Mouse (Mus musculus) MEL-GATA-1-ER (cell line): ENCODE data around the gene Timeless.
"Not testable (repeated sequence)": the region's sequence is repeated elsewhere in the genome, so short reads cannot be mapped to it uniquely, and the experiment has no call there.

Source experiments
- DNase-seq: peaks from one replicate; pipeline ENCODE4 v3.0.0-alpha.2; 2012; ENCODE audit warnings: low read depth; ENCODE audit errors: extremely low read depth

The Timeless gene

GRCm38 (mm10) chr10:128212871-128213323 is 19.0 kb upstream of the Timeless start:
- peak; percentile 79 for DNase-seq

DNA sequence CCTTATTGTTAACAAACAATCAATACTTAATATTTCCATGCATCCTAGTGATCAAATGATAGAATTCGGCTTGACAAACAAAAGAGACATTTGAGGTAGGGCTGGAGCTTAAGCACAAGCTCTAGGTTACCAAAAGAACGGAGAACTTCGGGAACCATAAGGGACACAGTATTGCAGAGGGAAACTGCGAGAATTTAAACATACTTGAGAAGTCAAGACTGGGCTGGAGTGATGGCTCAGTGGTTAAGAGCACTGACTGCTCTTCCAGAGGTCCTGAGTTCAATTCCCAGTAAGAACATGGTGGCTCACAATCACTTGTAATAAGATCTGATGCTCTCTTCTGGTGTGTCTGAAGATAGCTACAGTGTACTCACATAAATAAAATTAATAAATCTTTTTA is 17.8 kb upstream of the Timeless start:
- not testable (repeated sequence) for DNase-seq

GRCm38 (mm10) chr10:128214981-128215380 is 16.9 kb upstream of the Timeless start:
- no peak for DNase-seq

DNA sequence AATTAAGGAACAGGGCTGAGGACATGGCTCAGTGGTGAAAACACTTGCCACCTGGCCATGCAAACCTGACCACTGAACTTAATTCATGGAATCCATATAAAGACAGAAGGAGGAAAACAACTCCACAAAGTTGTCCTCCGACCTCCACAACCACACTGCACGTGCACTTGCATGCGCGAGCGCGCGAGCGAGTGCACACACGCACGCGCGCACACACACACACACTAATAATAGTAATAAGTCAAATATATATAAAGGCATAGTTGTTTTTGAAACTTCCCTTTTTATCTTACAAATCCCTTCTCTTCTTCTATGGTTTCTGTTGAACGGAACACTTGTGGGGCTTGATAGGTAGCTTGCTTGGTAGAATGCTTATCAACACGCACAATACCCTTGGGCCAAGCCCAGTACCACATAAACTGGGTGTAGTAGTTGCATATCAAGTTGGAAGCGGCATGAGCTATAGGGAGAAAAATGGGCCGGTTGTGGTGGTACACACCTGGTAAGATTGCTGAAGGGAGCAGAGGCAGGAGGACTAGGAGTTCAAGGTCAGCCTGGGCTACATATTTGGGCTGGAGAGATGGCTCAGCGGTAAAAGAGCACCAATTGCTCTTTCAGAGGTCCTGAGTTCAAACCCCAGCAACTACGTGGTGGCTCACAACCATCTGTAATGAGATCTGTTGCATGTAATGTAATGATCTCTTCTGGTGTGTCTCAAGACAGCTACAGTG is 13.3 kb upstream of the Timeless start:
- DNase-seq, result peak; percentile 90

GRCm38 (mm10) chr10:128221533-128222286 is 10.2 kb upstream of the Timeless start:
- DNase-seq, result no peak

DNA sequence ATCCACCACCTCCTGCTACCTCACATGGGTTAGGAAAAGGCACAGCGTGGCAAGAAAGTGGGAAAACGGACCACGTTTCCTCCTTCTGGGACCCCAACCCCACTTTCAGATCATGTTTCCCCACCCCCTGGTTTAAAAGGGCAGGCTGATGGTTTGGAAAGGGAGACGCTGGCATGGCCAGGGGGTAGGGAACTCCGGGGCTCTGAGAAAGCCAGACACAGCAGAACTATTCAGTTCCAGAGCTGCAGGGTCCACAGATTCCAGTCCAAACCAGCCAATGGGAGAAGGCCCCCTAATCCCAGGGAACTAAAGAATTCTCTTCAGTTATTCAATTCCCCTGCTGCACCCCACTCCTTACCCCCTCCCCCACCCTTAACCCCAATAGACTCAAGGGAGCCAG is 6.8 kb upstream of the Timeless start:
- no peak for DNase-seq

DNA sequence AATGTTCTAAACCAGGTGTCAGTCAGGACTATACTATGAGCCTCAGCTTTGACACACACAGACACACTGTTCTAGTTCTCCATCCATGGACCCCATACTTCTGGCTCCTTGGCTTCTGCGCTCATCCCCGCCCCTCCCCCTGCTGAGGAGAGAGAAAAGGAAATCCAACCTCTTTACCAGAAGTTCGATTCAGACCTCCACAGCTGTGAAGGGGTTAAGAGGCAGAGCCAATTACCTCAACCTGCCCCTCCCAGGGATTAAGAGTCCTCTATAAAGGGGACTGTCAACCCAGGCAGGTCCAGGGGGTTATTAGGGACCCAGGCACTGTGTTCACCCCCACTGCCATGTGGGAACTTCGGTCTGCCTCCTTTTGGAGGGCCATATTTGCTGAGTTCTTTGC is 6.3 kb upstream of the Timeless start, which contains the start of gene Mip:
Gene Mip (plus strand): TSS at position 301 of the 400 bp plus-strand sequence.
- DNase-seq, result no peak

GRCm38 (mm10) chr10:128227592-128227991 is 4.3 kb upstream of the Timeless start:
- no peak for DNase-seq

DNA sequence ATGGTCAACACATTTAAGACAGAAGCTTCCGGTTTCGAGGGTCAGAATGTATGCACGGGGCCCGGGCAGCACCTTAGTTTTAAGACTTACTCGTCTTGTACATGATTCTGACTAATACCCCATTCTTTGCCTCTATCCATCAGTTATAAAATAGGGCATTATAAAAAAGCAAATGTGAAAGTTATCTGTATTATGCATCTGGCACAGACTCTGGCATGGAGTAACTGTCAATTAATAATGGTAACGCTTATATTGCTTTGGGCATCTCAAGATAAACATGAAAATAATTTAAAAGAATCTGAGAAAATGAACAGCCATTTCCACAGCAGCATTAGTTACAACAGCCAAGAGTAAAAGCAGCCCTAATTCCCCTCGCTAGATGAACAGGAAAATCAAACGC is 3.9 kb upstream of the Timeless start:
- no peak for DNase-seq

- no peak for DNase-seq
These were observed 1.3 kb upstream of the Timeless start for GRCm38 (mm10) chr10:128230582-128230981.

DNA sequence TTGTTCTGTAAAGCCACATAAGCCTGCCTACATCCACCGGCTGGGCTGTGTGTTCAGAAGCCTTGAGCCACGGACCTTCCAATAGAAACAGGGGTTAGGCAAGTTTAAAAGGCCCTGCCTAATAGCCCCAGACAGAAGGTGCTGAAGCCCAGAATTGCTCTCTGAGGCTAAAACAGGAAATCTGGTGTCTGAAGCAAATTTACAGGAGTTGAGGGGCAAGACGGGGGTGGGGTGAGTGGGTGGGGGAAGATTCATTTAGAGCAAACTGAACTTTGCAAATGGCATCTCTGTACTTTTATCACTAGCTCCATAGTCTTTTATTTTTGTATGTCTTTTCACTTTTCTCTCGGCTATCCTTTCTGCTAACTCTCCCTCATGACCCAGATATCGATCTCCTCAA is 719 bp upstream of the Timeless start:
- no peak for DNase-seq

DNA sequence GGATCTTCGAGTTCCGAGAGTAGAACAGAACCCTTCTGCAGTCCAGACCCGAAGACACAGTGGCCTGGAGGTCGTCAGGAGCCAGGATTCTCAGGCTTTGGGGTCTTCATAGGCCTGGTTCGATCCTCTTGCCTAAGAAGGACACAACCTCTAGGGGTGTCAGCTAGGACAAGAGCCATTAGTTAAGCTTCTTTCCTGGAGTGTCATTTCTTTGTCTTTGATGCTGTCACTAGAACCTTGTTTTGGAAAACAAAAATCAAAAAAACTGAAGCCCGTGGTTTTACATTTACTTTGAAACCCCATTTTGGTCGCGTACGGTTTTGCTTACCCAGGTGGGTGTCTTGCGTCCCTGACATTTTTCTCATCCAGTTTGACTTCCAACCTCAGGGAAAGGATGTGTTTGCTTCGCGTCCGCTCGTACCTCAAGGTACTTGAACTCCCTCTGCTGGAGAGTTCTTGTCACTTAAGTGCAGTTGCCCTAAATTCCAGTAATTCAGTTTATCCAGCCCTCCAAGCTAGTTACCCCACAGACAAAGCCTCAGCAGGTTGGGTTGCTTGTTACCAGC is 638 bp downstream of the Timeless start:
- DNase-seq, result peak; percentile 75

DNA sequence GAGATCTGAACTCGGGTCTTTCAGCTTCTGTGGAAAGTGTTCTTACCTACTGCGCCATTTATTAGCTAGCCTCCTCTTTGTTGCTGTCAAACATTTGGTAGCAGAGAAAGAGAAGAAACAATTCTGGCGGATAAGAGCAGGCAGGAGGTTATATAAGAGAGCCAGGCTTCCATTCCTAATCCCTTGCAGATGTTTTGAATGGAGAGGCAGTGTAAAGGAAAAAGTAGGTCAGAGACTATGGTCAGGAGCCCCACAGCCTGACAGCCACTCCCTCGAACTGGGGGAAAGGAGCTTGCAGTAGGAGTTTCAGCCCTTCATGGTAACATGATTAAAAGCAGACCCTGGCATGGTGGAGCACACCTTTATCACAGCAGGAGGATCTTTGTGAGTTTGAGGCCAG is 4.5 kb downstream of the Timeless start:
- no peak for DNase-seq

DNA sequence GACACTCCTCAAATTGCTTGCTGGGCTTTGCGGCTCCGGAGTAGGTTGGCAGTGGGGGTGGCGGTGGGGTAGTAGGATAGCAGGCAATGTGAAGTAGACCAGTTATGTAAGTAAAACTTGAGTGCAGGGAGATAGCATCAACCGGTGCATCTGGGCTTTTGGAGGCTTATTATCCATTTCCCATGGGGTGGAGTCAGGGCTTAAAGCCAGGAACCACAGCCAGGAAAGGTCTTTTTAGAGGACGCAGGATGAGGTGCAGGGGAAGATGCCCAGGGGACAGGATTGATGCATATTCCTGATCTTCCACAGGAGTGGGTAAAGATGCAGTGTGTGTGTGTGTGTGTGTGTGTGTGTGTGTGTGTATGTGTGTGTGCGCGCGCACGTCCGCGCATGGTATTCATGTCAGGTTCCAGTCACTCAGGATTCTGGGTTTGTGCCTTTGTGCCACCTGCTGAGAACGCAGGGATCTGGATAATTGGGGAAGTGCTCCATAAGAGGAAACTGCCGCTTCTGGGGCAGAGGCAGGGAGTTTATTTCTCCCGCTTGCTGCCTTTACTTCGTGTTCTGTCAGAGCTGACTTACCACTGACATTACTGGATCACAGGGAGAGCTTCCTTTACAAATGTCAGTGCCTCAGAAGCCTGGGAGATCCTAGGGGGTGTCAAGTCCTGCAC is 6.1 kb downstream of the Timeless start:
- peak; percentile 37 for DNase-seq

DNA sequence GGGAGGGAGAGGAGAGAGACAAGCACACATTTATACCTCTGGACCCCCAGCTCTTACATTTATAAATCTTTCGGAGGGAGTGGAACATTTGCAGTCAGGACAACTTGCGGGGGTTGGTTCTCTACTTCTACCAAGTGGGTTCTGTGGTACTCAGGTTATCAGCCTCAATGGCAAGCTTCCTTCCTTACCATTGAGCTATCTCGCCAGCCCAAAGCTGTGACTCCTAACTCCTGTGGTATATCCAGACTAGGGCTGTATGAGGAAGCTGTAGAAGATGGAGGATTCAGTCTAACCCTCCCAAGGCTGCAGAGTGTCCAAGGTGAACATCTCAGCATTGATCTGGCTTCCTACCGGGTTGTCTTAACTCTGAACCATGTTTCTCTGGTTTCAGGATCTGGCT is 7.3 kb downstream of the Timeless start:
- peak; percentile 61 for DNase-seq

GRCm38 (mm10) chr10:128240131-128240530 is 8.3 kb downstream of the Timeless start:
- peak; percentile 58 for DNase-seq

DNA sequence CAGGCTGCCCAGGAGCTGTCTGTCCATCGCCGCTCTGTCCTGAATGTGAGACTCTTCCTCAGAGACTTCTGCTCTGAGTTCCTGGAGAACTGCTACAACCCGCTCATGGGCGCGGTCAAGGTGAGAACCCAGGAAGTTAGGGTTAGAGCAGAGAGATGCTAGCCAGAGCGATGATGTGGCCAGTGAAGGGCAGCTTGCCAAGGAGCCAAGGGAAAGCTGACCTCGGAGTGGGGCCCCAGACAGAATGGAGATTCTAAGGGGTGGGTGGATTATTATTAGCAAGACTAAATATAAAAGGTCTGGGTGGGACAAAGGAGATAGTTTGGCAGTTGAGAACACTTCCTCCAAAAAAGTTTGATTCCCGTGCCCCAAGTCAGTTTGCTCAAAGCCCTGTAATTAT is 11.4 kb downstream of the Timeless start:
- DNase-seq, result no peak

GRCm38 (mm10) chr10:128244121-128244520 is 12.3 kb downstream of the Timeless start:
- DNase-seq, result no peak

DNA sequence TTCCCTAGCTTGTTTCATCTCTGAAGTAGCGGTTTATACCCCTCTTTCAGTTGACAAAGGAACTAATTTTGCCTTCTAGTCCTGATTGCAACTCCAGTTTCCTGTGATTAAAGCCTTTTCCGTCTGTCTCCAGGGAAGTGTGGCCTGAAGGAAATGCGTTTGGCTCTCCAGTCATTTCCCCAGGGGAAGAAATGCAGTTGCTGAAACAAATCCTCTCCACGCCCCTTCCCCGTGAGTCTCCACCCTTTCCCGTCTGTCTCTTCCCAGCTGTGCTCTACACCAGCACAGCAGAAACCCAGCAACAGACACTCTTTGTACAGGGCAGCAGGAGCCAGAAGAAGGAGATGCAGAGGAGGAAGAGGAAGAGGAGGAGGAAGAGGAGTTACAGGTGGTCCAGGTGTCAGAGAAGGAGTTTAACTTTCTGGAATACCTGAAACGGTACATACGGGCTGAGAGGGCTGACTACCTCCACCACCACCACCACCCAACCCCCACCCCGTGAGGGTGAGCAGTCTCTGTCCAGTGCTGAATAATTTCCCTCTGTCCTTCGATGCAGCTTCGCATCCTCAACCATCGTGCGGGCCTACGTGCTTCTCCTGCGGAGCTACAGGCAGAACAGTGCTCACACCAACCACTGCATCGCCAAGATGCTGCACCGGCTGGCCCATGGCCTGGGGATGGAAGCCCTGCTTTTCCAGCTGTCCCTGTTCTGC is 15.3 kb downstream of the Timeless start:
- DNase-seq, result no peak

- no peak for DNase-seq
These were observed 18.7 kb downstream of the Timeless start for GRCm38 (mm10) chr10:128250565-128250964.

GRCm38 (mm10) chr10:128253677-128254255 is 21.9 kb downstream of the Timeless start, which contains the start of gene Apon:
TSS of gene Apon (plus strand) at chr10:128254096.
- DNase-seq, result no peak
